Mouse (Mus musculus): Measurements from ENCODE around the gene Rnf5. TPM values are rescaled to one million over a fixed set of nuclear protein-coding genes. Genes with fewer than 3 reads are reported as not detected.

Gene Rnf5
- total RNA-seq, 2 experiments from 2014 or later = 17.1 to 18.6 TPM

DNA sequence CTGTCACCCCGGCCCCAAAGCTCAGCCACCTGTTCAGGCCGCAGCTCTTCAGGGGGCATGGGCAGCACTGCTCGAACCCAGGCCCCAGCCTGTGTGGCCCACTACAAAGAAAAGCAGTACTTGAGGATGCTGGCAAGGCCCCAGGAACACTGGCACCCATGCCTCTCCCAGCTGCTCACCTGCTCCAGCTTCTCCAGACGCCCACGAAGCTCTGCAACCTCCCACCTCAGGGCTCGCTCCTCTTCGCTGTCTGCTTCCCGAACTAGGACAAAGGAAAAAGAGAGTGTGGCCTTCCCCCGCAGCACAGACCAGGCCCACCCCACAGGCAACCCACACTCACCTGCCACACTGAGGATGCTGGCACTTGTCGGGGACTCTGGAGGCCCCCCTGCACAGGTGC is 10.3 kb upstream of the Rnf5 start:
- intact Hi-C loops (cut with DNase I; ENCODE audit: low total_unique reads) = loop anchor here (10.0 kb wide), 1 partner anchor 169 kb away; no protein-coding TSS in a partner anchor
- no peak for DNase-seq

DNA sequence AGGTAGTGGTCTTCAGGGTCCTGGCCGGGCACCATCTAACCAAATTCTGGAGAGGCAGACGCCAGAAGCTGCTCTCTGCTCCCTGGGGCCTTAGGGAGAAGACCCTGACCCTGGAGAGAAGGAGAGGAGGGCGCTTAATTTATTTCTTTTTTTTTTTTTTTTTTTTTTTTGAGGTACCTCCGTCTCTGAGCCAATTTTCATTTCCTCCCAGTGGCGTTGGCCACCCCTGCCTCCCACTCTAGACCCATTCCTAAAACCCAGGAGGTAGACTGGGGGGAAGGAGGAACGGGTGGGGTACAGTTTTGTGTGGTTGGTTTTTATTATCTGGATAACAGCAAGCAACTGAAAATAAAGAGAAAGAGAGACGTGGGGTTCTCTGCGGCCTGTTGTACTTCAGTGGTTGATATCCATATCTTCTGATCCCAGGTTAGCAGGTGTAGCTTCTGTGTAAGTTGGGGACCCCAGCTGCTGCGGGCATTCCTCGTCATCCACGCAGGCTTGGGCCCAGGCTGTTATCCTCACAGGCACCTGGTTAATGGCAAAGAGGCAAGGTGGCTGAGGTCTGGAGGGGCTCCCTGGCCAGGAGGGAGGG is 9.7 kb upstream of the Rnf5 start:
- intact Hi-C loops (cut with DNase I; ENCODE audit: low total_unique reads) = loop anchor here (10.0 kb wide), 1 partner anchor 168 kb away; no protein-coding TSS in a partner anchor
- DNase-seq = no peak

DNA sequence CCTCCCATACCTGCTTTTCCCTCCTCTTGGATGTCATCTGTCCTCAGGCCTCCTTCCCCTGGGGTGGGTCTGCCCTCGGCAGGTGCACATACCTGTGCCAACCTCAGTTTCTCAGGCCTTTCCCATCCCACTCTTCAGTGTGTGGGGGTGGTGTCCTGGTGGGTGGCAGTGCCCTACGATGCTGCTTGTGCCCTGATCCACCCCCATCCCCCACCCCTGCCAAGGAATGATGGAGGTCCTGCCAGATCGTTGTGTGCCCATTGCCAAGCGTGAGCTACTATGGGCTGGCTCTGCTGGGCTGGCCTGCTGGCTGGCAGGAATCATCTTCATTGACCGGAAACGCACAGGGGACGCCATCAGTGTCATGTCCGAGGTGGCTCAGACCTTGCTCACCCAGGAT is 7.6 kb upstream of the Rnf5 start:
- intact Hi-C loops (cut with DNase I; ENCODE audit: low total_unique reads) = loop anchor here (10.0 kb wide), 1 partner anchor 166 kb away; no protein-coding TSS in a partner anchor

DNA sequence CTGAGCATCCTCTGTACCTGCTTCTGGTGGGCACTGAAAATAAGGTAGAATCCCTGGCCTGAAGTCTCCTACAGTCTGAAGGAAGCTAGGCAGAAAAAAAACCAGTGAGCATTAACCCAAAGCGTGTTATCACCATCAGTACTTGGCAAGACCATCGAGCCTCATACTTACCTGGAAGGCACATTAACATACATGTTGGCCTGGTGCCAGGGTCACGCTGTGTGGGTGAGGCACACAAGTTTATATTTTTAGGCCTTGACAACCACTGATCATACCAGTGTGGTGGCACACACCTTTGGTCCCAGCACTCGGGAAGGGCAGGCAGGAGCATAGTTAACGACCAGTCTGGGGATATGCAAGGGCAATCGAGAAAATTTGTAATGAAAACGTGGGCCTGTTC is 4.5 kb upstream of the Rnf5 start:
- no peak for DNase-seq
- intact Hi-C loops (cut with DNase I; ENCODE audit: low total_unique reads) = no loop called here

More for the DNA sequence above, 7.6 kb upstream of the Rnf5 start:
- DNase-seq = no peak

DNA sequence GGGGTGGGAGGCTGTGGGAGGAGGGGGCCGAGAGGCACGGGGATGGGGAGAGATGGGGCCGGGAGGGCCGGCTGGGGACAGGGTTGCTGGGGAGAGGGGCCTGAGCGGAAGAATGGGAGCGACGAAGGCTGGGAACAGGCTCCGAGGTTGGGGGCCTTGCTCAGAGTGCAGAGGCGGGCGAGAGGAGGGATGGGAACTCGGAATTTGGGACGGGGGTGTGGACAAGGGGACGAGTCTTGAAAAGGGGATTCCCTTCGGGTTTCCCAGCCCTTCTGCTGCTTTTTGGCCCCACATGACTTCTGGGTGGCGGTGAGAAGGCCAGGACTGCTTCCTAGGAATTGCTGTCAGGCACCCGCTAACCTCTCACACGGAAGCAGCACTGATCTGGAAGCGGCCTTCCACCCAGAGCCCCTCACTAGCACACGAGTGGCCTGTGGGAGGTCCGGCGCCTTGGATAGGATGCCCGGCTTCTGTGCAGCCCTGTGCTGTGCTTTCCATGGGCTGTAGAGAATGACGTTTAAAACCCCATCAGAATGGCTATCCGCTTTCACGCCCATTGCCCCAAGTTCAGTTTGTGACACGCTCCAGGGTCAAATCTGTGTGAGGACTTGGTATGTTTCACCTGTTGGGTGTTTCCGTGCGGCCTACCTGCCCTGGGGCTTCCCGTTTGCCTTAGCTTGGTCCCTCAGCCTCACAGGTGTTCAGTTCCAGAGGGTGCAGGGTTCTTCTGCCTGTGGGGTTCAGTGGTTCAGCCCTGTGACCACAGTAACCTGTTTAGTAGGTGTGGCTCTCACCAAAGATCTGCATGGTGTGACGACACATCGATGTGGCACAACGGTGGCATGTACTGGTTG is 2.9 kb upstream of the Rnf5 start:
- peak; percentile 40 for DNase-seq
- intact Hi-C loops (cut with DNase I; ENCODE audit: low total_unique reads) = no loop called here

DNA sequence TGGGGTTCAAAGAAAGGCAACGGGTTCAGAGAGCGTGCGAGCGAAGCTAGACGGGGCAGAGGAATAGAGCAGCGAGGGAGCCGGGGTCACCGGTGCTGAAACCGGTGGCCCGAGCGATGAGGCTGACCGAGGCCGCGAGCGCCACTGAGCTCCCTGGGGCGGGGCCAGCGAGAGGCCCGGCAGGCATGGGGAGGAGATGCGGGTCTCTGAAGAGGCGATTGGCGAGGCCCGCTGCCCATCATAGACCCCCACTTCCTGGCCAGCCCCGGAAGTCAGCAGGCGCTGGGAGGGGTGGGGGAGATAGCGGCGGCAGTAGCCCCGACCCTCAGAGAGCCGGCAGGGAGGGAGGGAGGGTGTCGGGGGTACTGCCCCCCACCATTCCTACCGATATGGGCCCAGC is 2.1 kb upstream of the Rnf5 start:
- DNase-seq = peak; percentile 98
- intact Hi-C loops (cut with DNase I; ENCODE audit: low total_unique reads) = no loop called here

DNA sequence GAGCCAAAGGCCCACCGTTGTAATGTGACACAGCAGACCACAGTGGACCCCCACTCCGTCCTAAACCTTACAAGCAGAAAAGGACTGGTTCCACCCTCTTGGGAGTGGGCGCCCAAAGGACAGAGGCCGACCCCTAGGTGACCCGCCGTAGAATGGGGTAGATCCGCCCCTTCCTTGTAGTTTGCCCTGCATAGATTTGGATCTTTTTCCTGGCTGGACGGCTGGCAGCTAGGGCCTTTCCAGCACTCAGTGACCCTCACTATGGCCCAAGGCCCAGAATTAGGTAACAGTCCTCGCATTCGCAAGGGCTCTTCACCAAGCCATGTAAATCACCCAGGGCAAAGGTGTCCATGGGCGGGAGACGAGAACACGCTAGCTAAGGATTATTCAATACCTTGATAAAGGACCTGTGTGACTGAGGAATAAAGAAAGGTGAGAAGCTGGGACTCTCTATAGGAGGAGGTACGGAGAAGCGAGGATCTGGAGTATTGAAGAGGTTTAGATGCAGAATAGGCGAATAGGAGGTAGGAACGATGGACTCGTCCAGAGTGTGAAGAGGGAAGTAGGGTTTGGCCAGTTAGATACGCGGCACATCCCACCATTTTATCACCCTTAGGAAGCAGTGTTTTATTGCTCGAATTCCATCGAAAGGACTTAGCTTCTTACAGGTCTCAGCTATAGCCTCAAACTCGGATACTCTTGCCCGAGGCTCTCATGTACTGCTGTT is 1.2 kb upstream of the Rnf5 start:
- intact Hi-C loops (cut with DNase I; ENCODE audit: low total_unique reads) = no loop called here
- peak; percentile 42 for DNase-seq

DNA sequence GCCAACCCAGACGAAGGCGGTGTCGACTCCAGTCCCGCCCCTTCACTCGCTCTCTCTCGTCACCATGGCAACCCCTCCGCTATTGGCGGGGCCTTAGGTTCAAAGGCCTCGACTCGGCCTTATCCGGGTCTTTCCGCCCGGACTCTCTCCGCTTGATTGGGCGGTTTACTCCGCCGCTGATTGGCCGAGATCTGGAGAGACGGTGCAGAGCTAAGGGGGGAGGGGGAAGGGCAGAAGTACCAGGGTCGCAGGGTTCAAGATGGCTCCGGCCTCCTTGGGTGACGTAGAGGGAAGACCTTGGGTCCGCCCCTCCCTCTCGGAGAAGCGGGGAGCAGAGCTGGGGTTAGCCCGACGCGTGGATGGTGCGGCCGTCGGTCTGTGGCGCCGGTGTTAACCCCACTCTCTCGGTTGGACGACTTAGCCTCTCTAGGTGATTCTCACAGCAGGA is 595 bp upstream of the Rnf5 start, which contains the start of gene Agpat1:
Gene Agpat1, plus strand, starts transcription at position 202 of the 448 bp plus-strand sequence.
- DNase-seq = peak; percentile 99
- intact Hi-C loops (cut with DNase I; ENCODE audit: low total_unique reads) = no loop called here

DNA sequence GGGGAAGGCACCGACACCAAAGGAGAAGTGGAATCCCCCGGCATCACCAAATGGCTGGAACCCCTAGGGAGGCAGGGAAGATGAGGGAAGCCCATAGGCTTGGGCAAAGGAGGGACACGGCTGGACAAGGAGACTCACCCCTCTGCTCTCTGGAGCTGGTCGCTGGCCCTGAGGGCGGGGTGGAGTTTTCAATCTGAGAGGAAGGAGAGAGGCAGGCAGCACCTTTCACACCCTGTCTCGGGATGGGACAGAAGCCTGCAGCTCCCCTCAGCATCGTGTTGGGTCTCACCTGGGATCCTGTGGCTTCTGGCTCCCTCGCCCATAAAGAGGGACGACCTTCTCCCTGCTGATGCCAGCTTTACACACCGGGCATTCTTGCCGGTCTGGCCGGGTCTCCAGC is 1.7 kb downstream of the Rnf5 start:
- intact Hi-C loops (cut with DNase I; ENCODE audit: low total_unique reads) = no loop called here
- DNase-seq = no peak

DNA sequence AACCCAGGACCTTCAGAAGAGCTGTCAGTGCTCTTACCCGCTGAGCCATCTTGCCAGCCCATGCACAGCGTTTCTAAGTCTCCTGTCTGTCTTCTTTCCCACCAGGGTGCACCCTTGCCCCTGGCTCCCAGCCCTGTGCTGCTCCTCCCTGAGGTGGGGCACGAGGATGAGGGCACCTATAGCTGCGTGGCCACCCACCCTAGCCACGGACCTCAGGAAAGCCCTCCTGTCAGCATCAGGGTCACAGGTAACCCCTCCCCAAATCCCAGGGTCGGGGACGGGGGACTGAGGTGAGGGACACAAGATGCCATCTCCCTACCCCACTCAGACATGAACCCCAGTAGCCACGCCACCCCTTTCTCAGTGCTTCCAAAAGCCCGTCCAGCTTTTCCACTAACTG is 3.6 kb downstream of the Rnf5 start:
- DNase-seq = no peak
- intact Hi-C loops (cut with DNase I; ENCODE audit: low total_unique reads) = no loop called here

DNA sequence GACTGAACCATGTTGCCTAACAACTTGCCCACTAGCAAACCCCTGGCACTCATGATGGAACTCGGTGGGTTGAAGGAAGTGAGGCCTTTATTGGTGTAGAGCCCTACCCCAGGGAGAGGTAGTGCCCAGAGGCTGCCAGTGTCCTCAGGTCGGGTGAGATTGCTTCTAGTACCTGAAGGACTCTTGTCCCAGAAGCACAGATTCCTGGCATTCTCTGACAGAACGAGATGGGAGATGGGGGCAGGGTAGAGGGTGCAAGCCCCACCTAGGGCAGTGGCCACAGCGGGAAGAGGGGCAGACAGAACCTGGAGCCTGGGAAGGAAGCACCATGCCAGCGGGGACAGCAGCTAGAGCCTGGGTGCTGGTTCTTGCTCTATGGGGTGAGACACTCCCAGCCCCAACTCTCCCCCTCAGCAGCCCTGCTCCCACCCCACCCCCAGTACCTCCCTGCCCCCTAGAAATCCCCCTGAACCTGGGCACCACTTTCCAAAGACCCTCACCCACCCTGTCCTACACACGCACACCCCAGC is 5.9 kb downstream of the Rnf5 start, which contains the start of gene Ager:
Gene Ager, plus strand, starts transcription at position 297 of the 530 bp plus-strand sequence.
- DNase-seq = no peak
- intact Hi-C loops (cut with DNase I; ENCODE audit: low total_unique reads) = no loop called here

DNA sequence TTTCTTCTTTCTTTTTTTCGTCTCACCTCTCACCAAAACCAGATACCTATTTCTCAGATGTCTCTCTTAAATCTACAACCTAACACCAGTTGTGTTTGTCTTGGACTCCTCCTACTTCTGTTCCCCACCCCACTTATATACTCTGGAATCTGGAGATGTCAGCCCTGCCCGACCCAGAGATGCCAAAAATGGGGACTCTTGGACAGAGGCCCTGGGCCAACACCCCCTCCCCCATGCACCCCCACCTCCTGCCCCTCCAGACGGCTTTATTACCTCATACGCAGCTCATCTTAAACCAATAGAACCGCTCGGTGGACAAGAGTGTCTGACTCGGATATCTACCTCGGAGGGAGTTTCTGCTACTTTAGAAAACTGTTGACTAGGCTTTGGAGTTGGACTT is 7.4 kb downstream of the Rnf5 start:
- no peak for DNase-seq
- intact Hi-C loops (cut with DNase I; ENCODE audit: low total_unique reads) = no loop called here

DNA sequence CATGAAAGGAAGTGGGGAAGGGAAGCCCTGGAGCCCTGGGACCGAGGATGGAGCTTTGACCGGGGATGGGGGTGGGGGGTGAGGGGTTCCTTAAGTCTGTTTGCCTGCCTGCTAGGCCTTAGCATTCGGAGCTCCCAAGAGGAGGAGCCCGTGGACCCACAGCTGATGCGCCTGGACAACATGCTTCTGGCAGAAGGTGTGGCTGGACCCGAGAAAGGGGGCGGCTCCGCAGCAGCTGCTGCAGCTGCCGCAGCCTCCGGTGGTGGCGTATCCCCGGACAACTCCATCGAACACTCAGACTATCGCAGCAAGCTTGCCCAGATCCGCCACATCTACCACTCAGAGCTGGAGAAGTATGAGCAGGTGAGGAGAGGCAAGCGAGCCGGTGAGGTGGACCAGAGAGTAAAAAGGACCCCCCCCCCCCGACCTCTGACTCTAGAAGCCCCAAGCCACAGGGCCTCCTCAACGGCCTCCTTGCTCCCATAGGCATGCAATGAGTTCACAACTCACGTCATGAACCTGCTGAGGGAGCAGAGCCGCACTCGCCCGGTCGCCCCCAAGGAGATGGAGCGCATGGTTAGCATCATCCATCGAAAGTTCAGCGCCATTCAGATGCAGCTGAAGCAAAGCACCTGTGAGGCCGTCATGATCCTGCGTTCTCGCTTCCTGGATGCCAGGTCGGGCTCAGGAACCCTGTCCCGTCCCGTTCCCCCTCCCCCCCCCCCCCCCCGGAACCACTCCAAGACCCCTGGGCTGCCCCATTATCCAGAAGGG is 9.6 kb downstream of the Rnf5 start:
- peak; percentile 57 for DNase-seq
- intact Hi-C loops (cut with DNase I; ENCODE audit: low total_unique reads) = no loop called here

DNA sequence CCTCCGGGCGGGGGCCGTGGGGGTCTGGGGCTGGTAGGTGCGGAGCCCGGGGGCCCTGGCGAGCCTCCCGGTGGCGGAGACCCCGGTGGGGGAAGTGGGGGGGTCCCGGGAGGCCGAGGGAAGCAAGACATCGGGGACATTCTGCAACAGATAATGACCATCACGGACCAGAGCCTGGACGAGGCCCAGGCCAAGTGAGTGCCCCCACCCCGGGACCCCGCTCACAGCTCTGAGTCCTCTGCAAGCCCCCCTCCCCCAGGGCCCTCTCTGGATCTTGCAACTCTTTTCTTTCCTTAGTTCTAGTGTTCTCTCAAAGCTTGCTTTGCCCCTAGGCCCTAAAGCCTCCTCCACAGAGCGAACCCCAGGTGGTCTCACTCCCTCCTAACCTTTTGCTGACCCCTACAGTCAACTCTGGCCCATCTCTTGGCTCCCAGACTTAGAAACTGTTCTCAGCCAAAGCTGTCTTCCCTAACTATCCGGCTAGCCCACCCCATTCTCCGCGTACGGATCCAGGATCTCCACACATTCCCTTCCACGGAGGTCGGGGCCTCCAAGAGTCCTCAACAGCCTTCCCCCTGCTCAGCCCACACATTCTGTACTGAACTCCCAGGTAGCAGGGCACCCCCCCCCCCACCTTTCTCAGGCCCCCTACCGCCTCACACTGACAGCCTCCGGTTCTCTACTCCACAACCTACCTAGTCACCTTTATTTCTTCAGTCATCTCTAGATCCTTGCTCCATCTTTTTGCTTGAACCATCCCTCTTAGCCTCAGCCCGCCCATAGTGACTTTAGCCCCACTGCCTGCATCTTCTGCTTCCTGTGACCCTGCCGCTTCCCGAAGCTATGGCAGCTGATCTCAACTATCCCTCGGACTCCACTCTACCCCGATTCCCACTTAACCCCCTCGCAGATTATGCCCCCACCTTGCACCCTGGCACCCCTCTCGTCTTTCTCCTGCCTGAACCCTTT is 10.6 kb downstream of the Rnf5 start:
- intact Hi-C loops (cut with DNase I; ENCODE audit: low total_unique reads) = no loop called here
- DNase-seq = no peak

DNA sequence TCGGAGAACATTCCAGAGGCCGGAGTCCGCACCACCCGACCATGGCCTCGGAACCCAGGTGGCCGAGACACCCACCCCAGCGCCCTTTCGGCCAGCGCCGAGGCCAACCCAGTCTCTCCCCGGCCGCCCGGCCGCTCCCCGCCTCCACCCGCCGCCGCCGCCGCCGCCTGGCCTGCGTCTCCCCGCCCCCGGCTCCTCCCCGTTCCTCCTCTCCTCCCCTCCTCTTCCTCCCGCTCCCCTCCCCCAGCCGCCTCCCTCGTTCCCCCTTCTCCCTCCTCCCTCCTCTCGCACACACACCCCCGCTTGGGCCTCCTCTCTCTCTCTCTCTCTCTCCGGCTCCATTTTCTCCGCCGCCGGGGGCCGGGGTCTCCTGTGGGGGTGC is 11.5 kb downstream of the Rnf5 start:
- peak; percentile 95 for DNase-seq
- intact Hi-C loops (cut with DNase I; ENCODE audit: low total_unique reads) = no loop called here

DNA sequence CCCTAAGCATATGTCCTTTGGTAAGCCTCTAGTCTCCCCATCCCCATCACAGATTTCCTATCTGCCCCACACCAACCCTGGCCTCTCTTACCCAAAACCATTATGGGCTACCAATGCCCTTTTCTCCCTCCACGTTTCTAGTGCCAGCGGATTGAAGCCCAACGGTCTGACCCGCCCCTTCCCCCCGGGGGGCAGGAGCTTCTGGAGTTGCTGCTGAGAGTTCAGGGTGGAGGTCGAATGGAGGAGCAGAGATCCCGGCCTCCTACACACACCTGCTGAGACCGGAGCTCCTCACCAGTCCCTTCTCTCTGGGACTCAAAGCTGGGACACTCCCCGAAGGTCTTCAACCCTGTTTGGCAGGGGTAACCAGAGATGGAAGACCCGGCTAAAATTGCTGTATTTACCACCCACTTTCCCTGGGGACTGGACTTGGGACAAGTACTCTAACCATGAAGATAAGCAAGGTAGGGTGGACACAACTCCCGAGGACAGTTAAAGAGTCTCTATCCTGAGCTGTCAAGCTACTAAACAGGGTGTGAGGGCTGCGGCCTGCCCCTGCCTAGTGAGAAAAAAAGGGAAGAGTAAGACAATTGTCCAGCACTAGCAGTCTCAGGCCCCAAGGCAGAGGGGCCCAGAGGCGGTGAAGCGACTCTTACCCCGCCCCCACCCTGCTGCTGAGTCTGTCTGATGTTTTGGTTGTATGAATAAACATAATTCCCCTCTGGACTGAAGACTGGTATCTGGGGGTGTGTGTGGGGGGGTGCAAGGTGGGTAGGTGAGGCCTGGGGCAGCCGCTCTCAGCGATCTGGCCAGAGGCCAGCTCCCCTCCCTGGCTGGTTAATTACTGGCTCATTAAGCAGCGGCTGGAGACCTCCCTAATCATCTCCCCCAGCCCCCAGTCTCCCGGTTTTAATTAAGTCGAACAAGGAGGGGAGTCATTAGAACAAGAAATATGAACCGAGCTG is 12.2 kb downstream of the Rnf5 start, which contains the start of gene Pbx2:
Gene Pbx2, plus strand, starts transcription at position 238 of the 965 bp plus-strand sequence.
- no peak for DNase-seq
- intact Hi-C loops (cut with DNase I; ENCODE audit: low total_unique reads) = no loop called here
